Mouse (Mus musculus) liver, postnatal 0 days (tissue): Measurements from ENCODE around the gene Pex14. TPM values are rescaled to one million over a fixed set of nuclear protein-coding genes. Genes with fewer than 3 reads are reported as not detected.

ENCODE experiments used
- ATAC-seq: fragments of 200-750 bp; cut with Nextera tagmentation; 2 replicates; pipeline ENCODE4 v1.8.0; 2017; ENCODE audit warnings: mild to moderate bottlenecking, moderate library complexity
- DNase-seq: peaks from one replicate; pipeline ENCODE4 v3.0.0-alpha.2; 2016
- H3K27ac ChIP-seq: fragments of 300-500 bp; sonication (generic); 2 replicates; pipeline ENCODE4 v1.5.1; 2014; ENCODE audit warnings: antibody characterized with exemption, moderate library complexity, mild to moderate bottlenecking, low read depth
- H3K27me3 ChIP-seq: fragments of 300-500 bp; sonication (generic); 2 replicates; pipeline ENCODE4 v1.6.1; 2014; ENCODE audit warnings: low read length, control low read depth, mixed read lengths; ENCODE audit not compliant: insufficient read depth
- H3K36me3 ChIP-seq: fragments of 300-500 bp; sonication (generic); replicated peaks from 2 replicates; pipeline ENCODE4 v1.6.1; 2014; ENCODE audit warnings: mild to moderate bottlenecking, control low read depth, low read length, moderate library complexity, mixed read lengths; ENCODE audit not compliant: insufficient read depth
- H3K4me1 ChIP-seq: fragments of 300-500 bp; sonication (generic); 2 replicates; pipeline ENCODE4 v1.6.1; 2014; ENCODE audit warnings: antibody characterized with exemption, mild to moderate bottlenecking, control low read depth; ENCODE audit not compliant: insufficient read depth
- H3K4me2 ChIP-seq: fragments of 300-500 bp; sonication (generic); 2 replicates; pipeline ENCODE4 v1.6.1; 2014; ENCODE audit warnings: low read depth, mild to moderate bottlenecking, low read length, moderate library complexity, mixed read lengths
- H3K4me3 ChIP-seq: fragments of 300-500 bp; sonication (generic); 2 replicates; pipeline ENCODE4 v1.5.1; 2014; ENCODE audit warnings: low read depth, low read length
- H3K9ac ChIP-seq: fragments of 300-500 bp; sonication (generic); replicated peaks from 2 replicates; pipeline ENCODE4 v1.6.1; 2014; ENCODE audit warnings: mild to moderate bottlenecking, moderate library complexity
- H3K9me3 ChIP-seq: fragments of 300-500 bp; sonication (generic); 2 replicates; pipeline ENCODE4 v1.6.1; 2016; ENCODE audit warnings: mild to moderate bottlenecking, control low read depth, low read length, mixed read lengths
- CTCF ChIP-seq: sonication (generic); IDR thresholded peaks from 2 replicates; pipeline ENCODE4 v1.5.1; 2016; ENCODE audit warnings: antibody characterized with exemption, low read depth
- EP300 ChIP-seq: IDR thresholded peaks from 2 replicates; pipeline ENCODE4 v1.6.1; 2016; ENCODE audit warnings: antibody characterized with exemption, low read depth, mild to moderate bottlenecking
- WGBS: fragments of 180-500 bp; shearing (Covaris S2); extraction: QIAGEN DNeasy Blood & Tissue Kit; methylation state at CpG from one replicate; pipeline ENCODE4 v1.1.7; 2014; ENCODE audit not compliant: insufficient replicate concordance; 5-methylcytosine and 5-hydroxymethylcytosine counted together
- polyA plus RNA-seq: library from polyadenylated mRNA; unstranded; fragments of >200 nt; fragmentation: Nextera tagmentation; extraction: Ambion mirVana; gene quantifications from 2 replicates; pipeline ENCODE4 v1.2.1, GENCODE M21; 2015

Gene Pex14
- polyA plus RNA-seq, 1 experiment from 2014 or later = 53.6 TPM

GRCm38 (mm10) chr4:148978221-148978855 lies 121.3 kb downstream of the Pex14 start:
- no peak for DNase-seq

GRCm38 (mm10) chr4:148974833-148975232 lies 124.8 kb downstream of the Pex14 start:
- no peak overlapping the region for H3K27ac ChIP-seq
- 89% methylated on average over 7 of the region's 7 CpGs for WGBS
- no peak overlapping the region for H3K4me3 ChIP-seq
- no peak overlapping the region for H3K4me2 ChIP-seq
- ATAC-seq (no peak), DNase-seq (no peak)
- no peak for TF ChIP-seq CTCF
- no peak for TF ChIP-seq EP300
- peaks cover 10% of the 10 kb centered on the region for H3K4me1 ChIP-seq
- H3K36me3 ChIP-seq = no peaks in the 10 kb centered on the region
- no peaks in the 10 kb centered on the region for H3K9me3 ChIP-seq
- no peak overlapping the region for H3K9ac ChIP-seq
- no peaks in the 10 kb centered on the region for H3K27me3 ChIP-seq

More at GRCm38 (mm10) chr4:148978221-148978855, 121.3 kb downstream of the Pex14 start:
- no peaks in the 10 kb centered on the region for H3K9me3 ChIP-seq
- H3K27ac ChIP-seq = no peak overlapping the region
- H3K36me3 ChIP-seq = 0 out of 2 replicates have a peak, but pooled peaks cover 3% of the 10 kb centered on the region
- WGBS = 75% methylated on average over 9 of the region's 9 CpGs
- H3K27me3 ChIP-seq = no peaks in the 10 kb centered on the region
- H3K4me1 ChIP-seq = no peaks in the 10 kb centered on the region; the same call in 1 of the 2 replicates
- H3K9ac ChIP-seq = no peak overlapping the region
- no peak for ATAC-seq
- no peak for TF ChIP-seq EP300
- no peak for TF ChIP-seq CTCF
- no peak overlapping the region for H3K4me2 ChIP-seq
- H3K4me3 ChIP-seq = no peak overlapping the region

GRCm38 (mm10) chr4:148973387-148973786 lies 126.3 kb downstream of the Pex14 start:
- Histone ChIP-seq H3K4me3 (no peak overlapping the region), H3K36me3 (0 out of 2 replicates have a peak, but pooled peaks cover 3% of the 10 kb centered on the region), H3K4me2 (no peak overlapping the region), H3K9ac (no peak overlapping the region), H3K4me1 (peaks cover 10% of the 10 kb centered on the region), H3K27ac (no peak overlapping the region), H3K9me3 (no peaks in the 10 kb centered on the region), H3K27me3 (no peaks in the 10 kb centered on the region)
- DNase-seq (no peak), ATAC-seq (no peak)
- WGBS = 82% methylated on average over 14 of the region's 14 CpGs
- TF ChIP-seq CTCF (no peak), EP300 (no peak)

GRCm38 (mm10) chr4:148972707-148973106 lies 127.0 kb downstream of the Pex14 start:
- no peak overlapping the region for H3K4me3 ChIP-seq
- no peaks in the 10 kb centered on the region for H3K9me3 ChIP-seq
- TF ChIP-seq EP300 (no peak), CTCF (no peak)
- H3K27me3 ChIP-seq = no peaks in the 10 kb centered on the region
- H3K36me3 ChIP-seq = 0 out of 2 replicates have a peak, but pooled peaks cover 3% of the 10 kb centered on the region
- DNase-seq (no peak), ATAC-seq (no peak)
- no peak overlapping the region for H3K9ac ChIP-seq
- 83% methylated on average over 14 of the region's 14 CpGs for WGBS
- peaks cover 10% of the 10 kb centered on the region for H3K4me1 ChIP-seq
- H3K27ac ChIP-seq = no peak overlapping the region
- no peak overlapping the region for H3K4me2 ChIP-seq

GRCm38 (mm10) chr4:148971613-148972242 lies 127.9 kb downstream of the Pex14 start:
- ATAC-seq = no peak
- Histone ChIP-seq H3K36me3 (0 out of 2 replicates have a peak, but pooled peaks cover 7% of the 10 kb centered on the region), H3K4me1 (peaks cover 10% of the 10 kb centered on the region), H3K27ac (no peak overlapping the region), H3K9me3 (no peaks in the 10 kb centered on the region), H3K27me3 (no peaks in the 10 kb centered on the region), H3K9ac (no peak overlapping the region), H3K4me2 (no peak overlapping the region), H3K4me3 (no peak overlapping the region)
- DNase-seq = no peak
- 66% methylated on average over 3 of the region's 3 CpGs for WGBS
- TF ChIP-seq EP300 (no peak), CTCF (no peak)

GRCm38 (mm10) chr4:148970742-148971141 lies 128.9 kb downstream of the Pex14 start:
- H3K4me1 ChIP-seq = peaks cover 10% of the 10 kb centered on the region
- H3K4me2 ChIP-seq = no peak overlapping the region
- H3K27ac ChIP-seq = no peak overlapping the region; the same call in 1 of the 2 replicates
- ATAC-seq (no peak), DNase-seq (no peak)
- TF ChIP-seq EP300 (no peak), CTCF (no peak)
- no peak overlapping the region for H3K9ac ChIP-seq
- H3K36me3 ChIP-seq = peaks cover 14% of the 10 kb centered on the region
- WGBS = 62% methylated on average over 4 of the region's 4 CpGs
- H3K9me3 ChIP-seq = no peaks in the 10 kb centered on the region
- H3K4me3 ChIP-seq = no peak overlapping the region
- no peaks in the 10 kb centered on the region for H3K27me3 ChIP-seq
